Mouse (Mus musculus) G1E (cell line): ENCODE results near the gene Foxn3. TPM values are rescaled to one million over a fixed set of nuclear protein-coding genes. Genes with fewer than 3 reads are reported as not detected.

ENCODE experiments used
- ATAC-seq: 2 replicates; pipeline ENCODE4 v1.8.0; 2016; ENCODE audit warnings: mild to moderate bottlenecking; ENCODE audit not compliant: insufficient number of reproducible peaks, poor library complexity, low FRiP score, severe bottlenecking; ENCODE audit errors: extremely low read depth
- DNase-seq: peaks from one replicate; pipeline ENCODE4 v3.0.0; 2012; ENCODE audit warnings: low spot score
- H3K27me3 ChIP-seq: 2 replicates; pipeline ENCODE4 v1.6.1; 2012; ENCODE audit warnings: mild to moderate bottlenecking, low read length, inconsistent platforms; ENCODE audit not compliant: insufficient read depth
- H3K36me3 ChIP-seq: replicated peaks from 2 replicates; pipeline ENCODE3; 2012; ENCODE audit warnings: mild to moderate bottlenecking, inconsistent platforms
- H3K4me1 ChIP-seq: 2 replicates; pipeline ENCODE4 v1.6.1; 2012; ENCODE audit warnings: low read depth, low read length, inconsistent platforms, mixed read lengths; ENCODE audit not compliant: insufficient read depth
- H3K4me3 ChIP-seq: 2 replicates; pipeline ENCODE4 v1.5.1; 2012; ENCODE audit warnings: low read depth, mild to moderate bottlenecking, inconsistent platforms, low read length, moderate library complexity, mixed read lengths
- H3K9me3 ChIP-seq: replicated peaks from 2 replicates; pipeline ENCODE4 v1.6.1; 2012; ENCODE audit warnings: inconsistent platforms
- CTCF ChIP-seq: IDR thresholded peaks from 2 replicates; pipeline ENCODE4 v1.5.1; 2012; ENCODE audit warnings: low read depth, low read length, inconsistent platforms, mixed read lengths
- GATA1 ChIP-seq: IDR thresholded peaks from 2 replicates; pipeline ENCODE4 v1.6.1; 2012; ENCODE audit warnings: borderline replicate concordance, low read length, inconsistent platforms, mixed read lengths
- GATA2 ChIP-seq: IDR thresholded peaks from 2 replicates; pipeline ENCODE4 v1.6.1; 2012; ENCODE audit warnings: low read depth, low read length, inconsistent platforms, borderline replicate concordance
- POLR2AphosphoS5 ChIP-seq: IDR thresholded peaks from 2 replicates; pipeline ENCODE4 v1.6.1; 2012; ENCODE audit warnings: low read depth, low read length, inconsistent platforms; ENCODE audit not compliant: insufficient replicate concordance
- TAL1 ChIP-seq: conservative IDR thresholded peaks from 2 replicates; pipeline ENCODE4 v1.6.1; 2012; ENCODE audit warnings: low read depth, low read length, inconsistent platforms, mixed read lengths
- polyA plus RNA-seq: library from polyadenylated mRNA; stranded (reverse); fragments of >175 nt; gene quantifications from 2 replicates; pipeline ENCODE4 v1.2.3, GENCODE M21; 2012
- total RNA-seq, 2 experiments: library from RNA; stranded (forward) in 1 of 2; stranded (reverse) in 1 of 2; fragments of 200-1000 nt in 1 of 2; fragments of >200 nt in 1 of 2; fragmentation: Nextera tagmentation in 1 of 2; gene quantifications; 2 replicates each; pipeline ENCODE4 v1.2.3; 2014 to 2017

Gene Foxn3
- total and polyA plus RNA-seq, 3 experiments = 15.1 to 111 (median 20.1) TPM

DNA sequence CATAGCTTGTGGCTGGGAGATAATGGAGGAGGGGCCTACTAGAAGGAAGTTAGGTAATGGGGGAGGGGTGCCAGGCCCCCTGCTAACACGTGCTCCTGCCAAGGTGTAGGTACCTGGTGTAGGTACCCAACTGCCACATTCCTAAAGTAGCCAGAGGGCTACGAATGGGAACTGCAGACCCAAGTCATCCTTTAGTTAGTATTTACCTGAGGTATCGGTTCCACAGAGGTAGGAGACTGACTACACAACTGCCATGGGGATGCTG lies 226.3 kb downstream of the Foxn3 start:
- TF ChIP-seq TAL1 (no peak), GATA1 (no peak), GATA2 (no peak), CTCF (no peak), POLR2AphosphoS5 (no peak)
- H3K27me3 ChIP-seq = no peaks in the 10 kb centered on the region
- ATAC-seq (no peak), DNase-seq (no peak)
- no peak overlapping the region for H3K4me3 ChIP-seq
- peaks cover 48% of the 10 kb centered on the region for H3K36me3 ChIP-seq
- peaks cover 35% of the 10 kb centered on the region for H3K4me1 ChIP-seq
- peaks cover 13% of the 10 kb centered on the region for H3K9me3 ChIP-seq

GRCm38 (mm10) chr12:99336349-99337170 lies 226.8 kb downstream of the Foxn3 start:
- ATAC-seq (no peak), DNase-seq (no peak)
- TF ChIP-seq GATA2 (no peak), POLR2AphosphoS5 (no peak), CTCF (no peak)
- Histone ChIP-seq H3K36me3 (peaks cover 49% of the 10 kb centered on the region), H3K27me3 (no peaks in the 10 kb centered on the region), H3K9me3 (peaks cover 14% of the 10 kb centered on the region), H3K4me1 (peaks cover 40% of the 10 kb centered on the region), H3K4me3 (no peak overlapping the region)

DNA sequence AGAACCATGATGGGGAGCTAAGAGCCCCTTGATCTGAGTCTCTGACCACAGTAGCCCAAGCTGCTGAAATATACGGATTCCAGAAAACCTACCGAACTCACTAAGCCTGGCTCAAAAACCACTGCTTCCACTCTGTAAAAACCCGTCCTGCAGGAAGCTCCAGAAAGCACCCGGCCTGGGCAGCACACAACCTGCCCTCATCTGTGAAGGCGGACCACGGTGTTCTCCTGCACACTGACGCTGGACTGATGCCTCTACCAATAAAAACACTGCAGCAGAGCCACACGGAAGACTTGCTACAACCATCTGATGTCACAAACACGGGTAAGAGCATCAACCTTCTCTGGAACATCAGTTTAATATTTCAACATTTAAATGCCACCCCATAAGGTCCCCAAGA lies 227.8 kb downstream of the Foxn3 start:
- H3K9me3 ChIP-seq = peaks cover 15% of the 10 kb centered on the region
- H3K4me1 ChIP-seq = peaks cover 45% of the 10 kb centered on the region
- H3K4me3 ChIP-seq = no peak overlapping the region
- DNase-seq (no peak), ATAC-seq (no peak)
- no peaks in the 10 kb centered on the region for H3K27me3 ChIP-seq
- H3K36me3 ChIP-seq = peaks cover 49% of the 10 kb centered on the region
- TF ChIP-seq TAL1 (no peak), GATA1 (no peak), CTCF (no peak), GATA2 (no peak), POLR2AphosphoS5 (no peak)

DNA sequence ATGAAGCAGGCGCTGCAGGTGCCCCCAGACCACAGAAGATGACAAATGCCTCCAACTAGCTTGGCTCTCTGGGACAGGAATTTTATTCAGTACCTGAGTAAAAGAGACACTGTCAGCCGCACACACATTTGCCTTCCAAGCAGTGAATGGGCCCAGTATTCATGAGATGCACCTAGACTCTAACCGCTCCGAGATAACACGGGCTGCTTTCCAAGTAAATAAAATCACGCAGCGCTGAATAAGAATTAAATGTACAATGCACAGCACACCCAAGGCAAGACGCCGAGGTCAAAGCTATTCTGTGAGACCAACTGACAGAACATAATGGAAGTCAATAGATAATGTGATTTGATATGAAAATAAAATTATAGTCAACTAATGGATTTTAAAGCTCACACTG lies 229.4 kb downstream of the Foxn3 start:
- Histone ChIP-seq H3K9me3 (peaks cover 26% of the 10 kb centered on the region), H3K4me3 (no peak overlapping the region), H3K27me3 (no peaks in the 10 kb centered on the region; the same call in 1 of the 2 replicates), H3K4me1 (peaks cover 61% of the 10 kb centered on the region), H3K36me3 (peaks cover 52% of the 10 kb centered on the region)
- no peak for TF ChIP-seq CTCF
- no peak for TF ChIP-seq TAL1
- no peak for TF ChIP-seq POLR2AphosphoS5
- TF ChIP-seq GATA1 = no peak
- no peak for TF ChIP-seq GATA2
- no peak for ATAC-seq
- no peak for DNase-seq

GRCm38 (mm10) chr12:99333304-99333968 lies 229.9 kb downstream of the Foxn3 start:
- Histone ChIP-seq H3K27me3 (no peaks in the 10 kb centered on the region; the same call in 1 of the 2 replicates), H3K36me3 (peaks cover 49% of the 10 kb centered on the region), H3K4me1 (peaks cover 67% of the 10 kb centered on the region), H3K4me3 (no peak overlapping the region), H3K9me3 (peaks cover 27% of the 10 kb centered on the region)
- ATAC-seq = no peak
- no peak for DNase-seq
- TF ChIP-seq GATA2 (no peak), CTCF (no peak), TAL1 (no peak), POLR2AphosphoS5 (no peak), GATA1 (no peak)

- no peak for TF ChIP-seq POLR2AphosphoS5
- TF ChIP-seq CTCF = no peak
- no peak for TF ChIP-seq GATA1
- TF ChIP-seq TAL1 = no peak
- no peak for TF ChIP-seq GATA2
- Histone ChIP-seq H3K27me3 (no peaks in the 10 kb centered on the region; the same call in 1 of the 2 replicates), H3K9me3 (peaks cover 31% of the 10 kb centered on the region), H3K4me1 (peaks cover 73% of the 10 kb centered on the region), H3K4me3 (no peak overlapping the region; the same call in 1 of the 2 replicates), H3K36me3 (peaks cover 41% of the 10 kb centered on the region)
- ATAC-seq (no peak), DNase-seq (no peak)
These were observed 231.1 kb downstream of the Foxn3 start for GRCm38 (mm10) chr12:99332144-99332807.
